8 mouse cellular contexts compared by ENCODE assay signal in the genomic region with DNA sequence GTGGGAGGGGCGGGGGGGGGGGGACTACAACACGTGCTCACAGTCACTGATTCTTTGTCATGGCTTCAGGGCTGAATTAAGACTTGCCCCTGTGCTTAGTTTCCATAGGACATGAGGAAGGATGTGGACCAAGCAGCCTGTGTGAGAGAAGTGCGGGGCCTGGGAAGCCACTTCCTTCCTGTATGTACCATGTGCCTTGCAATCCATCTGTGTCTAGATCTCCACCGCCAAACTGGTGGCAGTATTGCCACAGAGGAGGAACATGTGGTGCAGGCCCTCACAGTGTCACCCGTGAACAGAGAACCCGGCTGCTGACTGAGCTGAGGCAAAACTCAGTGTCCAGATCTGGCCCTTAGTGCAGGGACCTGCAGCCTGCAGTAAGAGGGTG.
DNase-seq lines count a peak whose midpoint lies in the region; ATAC-seq lines count a peak whose summit lies in the region.

No protein-coding gene starts in this region.

- H3K36me3 ChIP-seq in limb, embryonic 12.5 days = peaks cover 19% of the 10 kb centered on the region; the same call in 1 of the 2 replicates

- ATAC-seq in CD4-positive, CD25-positive, alpha-beta regulatory T cell, adult 4 months = peak; percentile 62
- ATAC-seq in granulocyte monocyte progenitor cell, adult 5-6 weeks (replicated peaks; ENCODE audit: poor library complexity, severe bottlenecking) = peak; percentile 92
- ATAC-seq in limb, embryonic 12.5 days (ENCODE audit: insufficient number of reproducible peaks, insufficient read depth, low FRiP score, low TSS enrichment, low read depth) = no peak
- no peak for ATAC-seq in cerebellum, adult (ENCODE audit: insufficient number of reproducible peaks, low FRiP score, low TSS enrichment)

- H3K4me1 ChIP-seq in limb, embryonic 12.5 days (replicated peaks) = peaks cover 68% of the 10 kb centered on the region

- no peak overlapping the region for H3K9ac ChIP-seq in limb, embryonic 12.5 days (replicated peaks)

- DNase-seq in heart, adult 11 months = peak; percentile 97
- no peak for DNase-seq in heart, postnatal 4 days
- peak; percentile 35 for DNase-seq in naive thymus-derived CD4-positive, alpha-beta T cell, adult 2 months (ENCODE audit: low read depth)
- no peak for DNase-seq in cerebellum, adult 11-12 months

- no peaks in the 10 kb centered on the region for H3K9me3 ChIP-seq in limb, embryonic 12.5 days

- peak overlapping the region; percentile 92 for H3K27ac ChIP-seq in limb, embryonic 12.5 days

- H3K4me3 ChIP-seq in limb, embryonic 12.5 days (replicated peaks) = no peak overlapping the region

- no peaks in the 10 kb centered on the region for H3K27me3 ChIP-seq in limb, embryonic 12.5 days

- H3K4me2 ChIP-seq in limb, embryonic 12.5 days = no peak overlapping the region

- WGBS in limb, embryonic 12.5 days = 54% methylated on average over 6 of the region's 6 CpGs

Comparison
In these comparisons a context has a peak if more than half of its experiments do, and no peak if none do; other contexts are left out.
1. DNase-seq: peak in heart, adult 11 months (single experiment) and naive thymus-derived CD4-positive, alpha-beta T cell, adult 2 months (single experiment); none in heart, postnatal 4 days (single experiment) and cerebellum, adult 11-12 months (single experiment).
2. ATAC-seq: peak in CD4-positive, CD25-positive, alpha-beta regulatory T cell, adult 4 months (single experiment) and granulocyte monocyte progenitor cell, adult 5-6 weeks (single experiment); none in limb, embryonic 12.5 days (single experiment) and cerebellum, adult (single experiment).